Mouse (Mus musculus): ENCODE measurements around the gene Zfp53.

The Zfp53 gene

DNA sequence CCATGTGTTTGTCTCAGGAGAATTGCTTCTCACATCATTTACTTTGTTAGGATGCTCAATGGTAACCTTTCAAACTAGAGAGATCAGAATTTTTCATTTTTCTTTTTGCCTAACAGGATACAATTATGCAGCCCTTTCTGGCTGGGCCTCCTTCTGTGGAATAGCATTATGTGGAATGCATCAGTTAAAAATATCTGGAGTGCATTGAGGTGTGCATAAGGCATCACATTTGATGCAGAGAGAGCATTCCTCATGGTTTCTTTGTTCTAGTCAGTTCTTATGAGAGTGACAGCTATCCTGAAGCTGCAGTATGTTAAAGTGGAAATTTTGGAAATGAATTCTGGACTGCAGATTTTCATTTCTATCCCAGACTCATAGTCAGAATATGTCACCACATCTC, 37.5 kb downstream of the Zfp53 start:
- DNase-seq (ENCODE audit: low read depth): no peak

DNA sequence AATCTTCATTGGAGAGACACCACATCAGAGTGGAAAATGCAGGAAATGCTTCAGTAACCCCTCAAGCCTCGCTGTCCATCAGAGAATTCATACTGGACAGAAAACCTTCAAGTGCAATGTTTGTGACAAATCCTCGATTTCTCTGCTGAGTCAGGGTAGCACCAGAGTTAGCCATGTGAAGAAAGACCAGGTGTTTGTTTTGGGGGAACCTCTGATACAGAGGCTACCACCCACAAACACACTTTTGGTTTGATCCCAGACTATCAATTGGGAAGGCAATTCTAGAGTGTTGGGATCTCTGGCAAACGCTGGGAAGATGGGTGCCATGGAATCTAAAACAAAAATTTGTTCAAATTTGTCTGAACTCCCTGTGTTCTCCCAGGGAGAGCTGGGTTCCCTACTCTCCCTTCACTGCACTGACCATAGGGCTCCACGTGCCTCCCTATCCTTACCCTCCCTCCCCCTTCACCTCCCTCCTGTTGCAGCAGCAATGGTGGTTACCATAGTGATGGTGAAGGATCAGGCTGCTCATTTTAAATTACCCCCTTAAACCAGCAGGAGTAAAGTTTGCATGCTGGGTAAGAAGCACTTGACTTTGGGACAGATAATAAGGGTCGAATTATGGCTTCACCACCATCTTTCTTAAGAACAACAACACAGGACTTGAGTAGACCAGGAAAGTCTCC, 42.0 kb downstream of the Zfp53 start:
- DNase-seq (ENCODE audit: low read depth): no peak

DNA sequence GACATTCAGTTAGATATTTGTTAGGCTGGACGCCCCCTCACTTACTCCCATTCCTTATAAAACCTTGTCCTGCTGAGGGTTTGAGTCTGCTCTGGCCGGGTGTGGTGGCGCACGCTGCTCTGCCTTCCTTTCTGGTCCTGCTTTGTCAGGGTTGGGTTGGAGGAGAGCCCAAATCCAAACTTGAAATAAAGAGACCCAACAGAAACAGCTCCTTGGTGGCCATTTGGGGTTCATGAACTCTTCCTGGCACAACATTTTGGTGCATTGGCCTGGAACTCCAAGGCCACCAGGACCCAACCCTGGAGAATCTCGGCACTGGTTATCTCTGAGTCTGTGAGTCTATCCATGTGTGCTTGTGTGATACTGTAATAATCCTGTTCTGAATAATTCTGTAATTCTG, 42.8 kb downstream of the Zfp53 start:
- no peak for DNase-seq (ENCODE audit: low read depth)

DNA sequence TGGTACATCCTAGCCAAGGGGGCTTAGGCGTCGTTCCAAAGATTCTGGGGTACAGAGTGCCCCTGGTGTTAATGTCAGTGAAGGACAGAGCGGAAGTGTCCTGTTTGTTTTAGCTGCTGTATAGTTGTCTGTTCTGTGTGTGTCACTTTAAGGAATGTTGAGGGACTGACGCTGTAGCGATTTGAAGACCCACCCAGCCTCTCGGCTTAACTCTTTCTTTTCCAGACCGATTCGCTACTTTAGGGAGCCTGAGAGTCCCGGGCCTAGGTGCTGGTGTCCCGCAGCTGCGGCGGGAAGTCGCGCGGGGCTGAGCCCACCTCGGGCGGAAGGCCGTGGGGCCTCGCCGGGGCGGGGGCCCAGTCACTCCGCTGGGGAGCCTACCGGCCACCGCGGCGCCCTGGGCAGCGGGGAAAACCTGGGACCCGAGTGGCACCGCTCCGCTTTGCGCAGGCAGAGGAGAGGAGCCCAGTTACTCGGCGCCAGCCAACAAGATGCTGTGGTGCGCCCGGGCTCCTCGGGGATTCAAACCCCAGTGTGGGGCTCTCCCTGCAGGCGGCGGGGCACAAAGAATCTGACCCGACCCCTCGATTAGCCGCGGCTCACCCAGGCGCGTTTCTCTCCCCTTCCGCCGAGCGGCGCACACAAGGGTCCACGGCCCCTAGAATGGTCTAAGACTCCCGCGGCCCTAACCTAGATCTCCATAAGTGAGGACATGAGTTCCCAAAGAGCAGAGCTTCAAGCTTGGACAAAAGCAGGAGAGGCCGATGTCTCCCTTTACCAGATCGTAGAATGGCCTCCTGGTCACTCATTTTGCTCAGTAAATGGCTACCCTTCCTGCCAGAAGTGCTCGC, 43.5 kb downstream of the Zfp53 start:
- peak; percentile 72 for DNase-seq (ENCODE audit: low read depth)

DNA sequence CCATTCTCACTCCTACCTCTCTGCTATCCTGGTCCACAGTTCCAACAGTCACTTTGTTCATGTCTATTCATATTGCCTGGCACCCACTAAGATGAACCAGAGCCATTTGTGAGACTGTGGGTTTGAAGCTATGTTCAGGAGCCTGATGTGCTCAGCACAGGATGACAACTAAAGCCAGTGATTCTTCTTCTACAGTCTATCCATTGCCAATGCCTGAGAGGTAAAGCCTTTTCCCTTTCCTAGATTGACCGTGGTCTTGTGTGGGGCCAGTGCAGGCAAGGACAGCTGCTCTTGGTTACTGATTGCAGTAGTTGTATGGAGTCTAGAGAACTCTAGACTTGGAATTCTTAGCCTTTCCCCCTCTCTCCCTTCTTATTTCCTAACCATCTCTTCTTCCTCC, 45.2 kb downstream of the Zfp53 start:
- DNase-seq (ENCODE audit: low read depth): no peak

DNA sequence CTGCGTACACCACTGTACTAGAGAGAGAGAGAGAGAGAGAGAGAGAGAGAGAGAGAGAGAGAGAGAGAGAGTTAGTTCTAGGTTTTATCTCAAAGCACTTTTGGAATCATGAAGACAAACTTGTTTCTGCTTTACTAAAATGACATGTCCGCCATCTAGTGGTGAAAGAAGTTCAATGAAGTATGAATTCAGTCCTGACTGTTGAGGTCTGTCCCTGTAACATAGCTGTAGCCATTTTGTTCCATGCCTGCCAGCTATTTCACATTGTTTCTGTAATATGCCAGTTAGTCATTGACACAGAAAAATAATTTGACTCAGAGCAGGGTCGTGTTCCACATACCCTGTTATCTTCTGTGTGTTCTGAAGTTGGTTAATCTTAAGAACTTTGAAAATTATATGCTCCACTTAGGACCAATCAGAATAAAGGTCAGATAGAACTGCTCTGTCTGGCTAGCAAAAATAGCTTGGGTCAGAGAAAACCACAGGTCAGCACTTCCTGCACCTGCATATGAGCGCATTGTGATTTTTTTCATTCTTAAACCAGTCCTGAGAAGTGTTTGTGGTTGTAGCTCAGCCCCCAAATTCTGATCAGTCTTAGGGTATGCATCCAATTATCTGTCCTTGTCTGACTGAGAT, 45.8 kb downstream of the Zfp53 start:
- peak; percentile 96 for DNase-seq (ENCODE audit: low read depth)

DNA sequence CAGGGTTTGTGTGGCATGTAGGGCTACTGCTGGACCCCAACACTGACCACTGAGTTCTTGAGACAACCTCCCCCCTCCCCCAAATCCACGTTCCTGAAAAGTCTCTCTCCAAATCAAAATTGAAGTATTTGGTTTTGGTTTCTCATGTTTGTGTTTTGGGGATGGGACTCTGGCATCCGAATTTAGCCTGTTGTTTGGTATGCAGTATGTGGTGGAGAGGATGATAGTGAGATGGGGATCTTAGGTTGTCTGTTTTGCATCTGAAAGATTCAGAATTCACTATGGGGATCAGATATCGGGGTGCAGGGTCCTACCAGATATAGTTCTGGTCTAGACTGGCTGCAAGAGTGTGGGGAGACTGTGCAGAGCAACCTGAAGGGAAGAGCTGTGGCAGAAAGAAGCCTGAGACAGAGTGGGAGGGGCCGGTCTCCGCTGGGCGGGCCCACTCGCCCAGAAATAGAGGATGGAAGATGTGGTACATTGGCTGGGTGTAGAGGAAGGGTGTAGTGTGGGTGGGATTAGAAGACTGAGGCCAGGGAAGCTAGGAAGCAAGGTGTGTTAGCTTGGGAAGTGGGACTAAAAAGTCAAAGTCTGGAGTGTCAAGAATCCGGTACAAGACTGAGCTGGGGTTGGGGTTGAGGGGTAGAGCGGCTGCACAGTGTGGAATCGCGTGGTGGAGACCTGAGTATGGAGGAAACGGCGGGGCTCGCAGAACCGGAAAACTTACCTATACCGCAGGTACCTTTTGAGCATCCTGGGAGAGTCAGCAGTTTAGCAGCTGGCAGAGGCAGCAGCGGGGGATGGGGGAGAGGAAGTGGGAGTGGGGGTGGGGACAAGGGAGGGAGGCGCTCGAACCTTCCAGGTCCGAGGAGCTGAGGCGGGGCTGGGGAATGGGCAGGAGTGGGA, 46.6 kb downstream of the Zfp53 start, which contains the start of gene Zfp52:
TSS of gene Zfp52 (plus strand) at position 444 of the 906 bp plus-strand sequence.
- peak; percentile 85 for DNase-seq (ENCODE audit: low read depth)

DNA sequence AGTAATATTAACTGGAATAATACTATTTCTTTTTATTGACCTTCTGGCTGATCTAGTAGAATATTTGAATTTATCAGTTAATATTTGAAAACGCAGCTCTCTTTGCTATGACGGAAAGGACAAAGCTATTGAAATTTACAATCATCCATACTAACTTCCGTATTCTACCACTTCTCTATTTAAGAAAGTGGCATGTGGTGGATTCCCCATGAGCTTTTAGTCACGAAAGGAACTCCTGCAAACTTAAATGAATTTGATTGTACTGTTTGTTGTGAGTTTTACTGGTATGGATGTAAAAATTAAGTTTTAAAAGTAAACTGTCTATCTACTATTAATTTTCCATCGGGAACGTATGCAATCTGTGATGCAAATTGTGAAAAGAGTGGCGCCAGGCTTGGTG, 47.3 kb downstream of the Zfp53 start:
- peak; percentile 62 for DNase-seq (ENCODE audit: low read depth)

DNA sequence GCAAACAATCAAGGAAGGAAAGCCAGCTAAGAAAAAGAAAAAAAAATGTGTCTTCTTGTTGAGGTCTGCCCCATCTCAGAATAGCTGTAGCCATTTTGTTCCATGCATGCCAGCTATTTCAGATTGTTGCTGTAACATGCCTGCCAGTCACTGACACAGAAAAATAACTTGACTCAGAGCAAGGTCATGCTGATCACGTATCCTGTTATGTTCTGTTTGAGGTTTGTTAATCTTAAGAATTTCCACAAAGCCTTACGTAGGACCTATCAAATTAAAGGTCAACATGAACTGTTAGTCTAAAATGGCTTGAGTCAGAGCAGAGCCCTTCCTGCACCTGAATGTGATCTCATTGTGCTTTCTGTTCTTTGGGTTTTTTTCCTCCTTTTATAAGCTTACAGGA, 47.9 kb downstream of the Zfp53 start:
- DNase-seq (ENCODE audit: low read depth): peak; percentile 90

DNA sequence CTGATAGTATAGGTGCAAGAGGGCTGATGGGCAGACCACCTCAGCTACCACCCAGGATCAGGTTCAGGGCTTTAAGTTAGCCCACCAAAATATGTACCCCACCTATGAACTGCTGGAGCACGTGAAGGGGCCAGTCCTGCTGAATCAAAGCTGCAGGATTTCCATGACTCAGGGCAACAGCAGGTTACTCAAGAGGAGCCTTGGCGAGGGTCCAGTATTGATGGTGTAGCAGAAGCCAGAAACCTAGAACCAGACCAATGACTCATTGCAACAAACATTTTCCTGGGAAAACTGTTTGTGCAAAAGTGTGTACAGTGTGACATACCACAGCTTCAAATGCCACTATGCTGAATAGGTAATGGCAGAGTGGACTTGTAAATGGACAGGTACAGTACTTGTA, 69.0 kb downstream of the Zfp53 start:
- peak; percentile 35 for DNase-seq (ENCODE audit: low read depth)

All from 416B (cell line).